Mouse (Mus musculus): ENCODE results near the gene Sema5a. TPM values are rescaled to one million over a fixed set of nuclear protein-coding genes. Genes with fewer than 3 reads are reported as not detected.

Sema5a gene
- polyA plus RNA-seq, 1 experiment from 2014 or later = 11.1 TPM

DNA sequence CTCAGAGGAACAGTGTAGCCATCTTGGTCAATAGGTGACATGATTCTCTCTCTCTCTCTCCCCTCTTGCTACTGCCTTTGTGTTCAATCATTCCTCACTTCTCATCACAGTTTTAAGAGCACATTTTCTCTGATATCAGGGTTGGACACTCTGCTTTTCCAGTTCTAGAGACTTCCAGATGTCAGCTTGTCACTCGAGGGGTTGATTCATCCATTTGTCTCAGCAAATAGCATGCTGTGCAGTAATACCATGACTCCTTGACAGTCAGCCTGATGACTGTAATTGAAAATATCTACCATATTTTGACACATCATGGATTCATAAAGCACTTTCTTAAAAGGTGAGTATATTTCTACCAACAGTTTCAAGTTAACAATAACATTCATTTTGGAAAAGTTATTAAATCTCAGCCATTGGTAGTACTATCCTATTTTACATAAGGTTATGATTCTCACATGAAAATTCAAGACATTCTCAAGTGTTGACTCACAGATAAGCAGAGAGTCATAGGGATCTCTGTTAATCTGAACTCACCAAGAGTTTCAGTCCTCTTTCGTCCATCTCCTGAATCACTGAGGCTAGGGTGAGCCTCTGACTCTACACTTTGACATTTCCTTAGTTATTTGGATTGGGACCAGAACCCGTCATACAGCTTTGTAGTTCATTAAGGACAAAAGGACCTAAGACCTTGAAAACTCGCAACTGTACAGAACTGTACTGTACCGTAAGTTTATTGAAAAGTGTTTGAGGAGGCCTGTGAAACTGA lies 78.0 kb downstream of the Sema5a start:
- H3K9me3 ChIP-seq = no peaks in the 10 kb centered on the region
- H3K27ac ChIP-seq (replicated peaks) = no peak overlapping the region
- H3K4me3 ChIP-seq = no peak overlapping the region
- no peak overlapping the region for H3K4me2 ChIP-seq
- H3K27me3 ChIP-seq = no peaks in the 10 kb centered on the region
- no peak overlapping the region for H3K9ac ChIP-seq
- no peaks in the 10 kb centered on the region for H3K36me3 ChIP-seq
- no peaks in the 10 kb centered on the region for H3K4me1 ChIP-seq (replicated peaks)
- no peak for ATAC-seq (ENCODE audit: low FRiP score, low read depth)
- 90% methylated on average over 5 of the region's 5 CpGs for WGBS

DNA sequence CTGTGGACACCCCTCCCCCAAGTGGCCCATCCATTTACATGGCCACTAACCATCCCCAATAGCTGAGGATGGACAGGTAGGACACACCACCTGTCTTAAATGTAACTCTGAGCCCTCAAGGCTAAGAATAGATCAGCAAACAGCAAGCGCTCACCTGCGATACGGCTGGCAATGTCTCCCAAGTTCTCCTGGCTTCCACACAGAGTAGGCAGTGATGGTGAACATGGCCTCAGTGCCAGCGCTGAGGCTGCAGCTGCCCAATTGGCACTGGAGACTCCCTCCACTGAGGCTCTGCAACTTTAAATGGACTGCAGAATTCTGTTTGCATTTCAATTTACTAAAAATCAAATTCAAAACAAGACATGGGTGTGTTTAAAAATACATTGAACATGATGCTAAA lies 78.6 kb downstream of the Sema5a start:
- H3K27ac ChIP-seq (replicated peaks) = no peak overlapping the region
- H3K4me2 ChIP-seq = no peak overlapping the region
- no peaks in the 10 kb centered on the region for H3K27me3 ChIP-seq
- WGBS = 96% methylated on average over 4 of the region's 4 CpGs
- no peak overlapping the region for H3K9ac ChIP-seq
- no peak; the same call in 1 of the 2 replicates for ATAC-seq (ENCODE audit: low FRiP score, low read depth)
- no peak overlapping the region for H3K4me3 ChIP-seq
- H3K9me3 ChIP-seq = no peaks in the 10 kb centered on the region
- no peaks in the 10 kb centered on the region for H3K4me1 ChIP-seq (replicated peaks)
- no peaks in the 10 kb centered on the region for H3K36me3 ChIP-seq

DNA sequence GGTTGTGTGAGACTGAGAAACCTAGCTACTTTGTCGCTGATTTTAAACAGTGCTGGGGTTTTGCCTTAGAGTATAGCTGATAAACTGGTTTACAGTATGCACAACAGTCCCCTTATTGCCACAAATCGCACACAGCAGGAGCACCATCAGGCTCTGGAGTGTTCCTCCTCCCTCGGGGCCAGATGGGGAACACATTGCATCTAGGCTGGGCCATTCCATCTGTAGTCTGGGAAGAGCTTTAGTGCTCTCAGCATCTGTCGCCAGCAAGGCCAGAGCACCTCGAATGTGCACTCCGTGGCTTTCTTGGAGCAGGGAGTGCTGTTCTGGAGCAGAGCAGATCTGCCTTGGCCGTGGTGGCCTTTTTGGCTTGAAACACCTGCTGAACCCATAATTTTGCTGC lies 79.5 kb downstream of the Sema5a start:
- no peak for ATAC-seq (ENCODE audit: low FRiP score, low read depth)
- Histone ChIP-seq H3K4me2 (no peak overlapping the region), H3K36me3 (no peaks in the 10 kb centered on the region), H3K9ac (no peak overlapping the region), H3K27ac (replicated peaks) (no peak overlapping the region), H3K27me3 (no peaks in the 10 kb centered on the region), H3K9me3 (no peaks in the 10 kb centered on the region), H3K4me3 (no peak overlapping the region), H3K4me1 (replicated peaks) (no peaks in the 10 kb centered on the region)
- 62% methylated on average over 7 of the region's 7 CpGs for WGBS

DNA sequence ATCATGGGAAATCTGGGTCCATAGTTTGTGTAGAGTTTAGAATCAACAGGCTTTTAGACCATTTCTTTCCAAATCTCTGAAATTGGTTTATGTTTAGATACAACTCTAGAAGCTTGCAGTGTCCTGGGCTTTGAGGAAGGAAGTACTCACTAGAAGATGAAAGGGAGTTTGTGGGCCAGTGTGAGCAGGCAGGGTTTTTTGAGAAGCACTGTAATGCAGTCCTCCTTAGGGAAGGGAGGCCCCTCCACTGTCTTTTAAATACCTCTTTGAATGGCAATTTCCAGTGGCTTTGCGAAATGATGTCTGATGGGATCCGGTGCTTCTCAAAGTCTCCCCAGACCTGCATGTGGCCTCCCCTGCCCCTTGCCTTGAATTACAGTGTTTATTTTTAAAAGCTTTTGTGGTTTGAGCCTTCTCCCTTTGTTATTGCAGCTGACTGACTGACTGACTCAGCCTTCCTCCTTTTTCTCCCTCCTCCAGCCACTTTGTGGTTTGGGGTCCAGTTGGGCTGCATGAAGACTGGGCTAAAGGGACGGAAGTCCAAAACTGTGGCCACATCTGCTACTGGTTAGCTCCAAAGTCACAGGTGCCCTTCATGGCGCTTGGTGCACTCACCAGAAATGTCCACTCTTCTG lies 83.9 kb downstream of the Sema5a start:
- WGBS = 64% methylated on average over 4 of the region's 4 CpGs
- Histone ChIP-seq H3K4me3 (no peak overlapping the region), H3K4me1 (replicated peaks) (peaks cover 14% of the 10 kb centered on the region; the same call in 1 of the 2 replicates), H3K9ac (no peak overlapping the region), H3K9me3 (no peaks in the 10 kb centered on the region), H3K36me3 (no peaks in the 10 kb centered on the region), H3K4me2 (no peak overlapping the region), H3K27me3 (no peaks in the 10 kb centered on the region), H3K27ac (replicated peaks) (no peak overlapping the region; the same call in 1 of the 2 replicates)
- no peak for ATAC-seq (ENCODE audit: low FRiP score, low read depth)

DNA sequence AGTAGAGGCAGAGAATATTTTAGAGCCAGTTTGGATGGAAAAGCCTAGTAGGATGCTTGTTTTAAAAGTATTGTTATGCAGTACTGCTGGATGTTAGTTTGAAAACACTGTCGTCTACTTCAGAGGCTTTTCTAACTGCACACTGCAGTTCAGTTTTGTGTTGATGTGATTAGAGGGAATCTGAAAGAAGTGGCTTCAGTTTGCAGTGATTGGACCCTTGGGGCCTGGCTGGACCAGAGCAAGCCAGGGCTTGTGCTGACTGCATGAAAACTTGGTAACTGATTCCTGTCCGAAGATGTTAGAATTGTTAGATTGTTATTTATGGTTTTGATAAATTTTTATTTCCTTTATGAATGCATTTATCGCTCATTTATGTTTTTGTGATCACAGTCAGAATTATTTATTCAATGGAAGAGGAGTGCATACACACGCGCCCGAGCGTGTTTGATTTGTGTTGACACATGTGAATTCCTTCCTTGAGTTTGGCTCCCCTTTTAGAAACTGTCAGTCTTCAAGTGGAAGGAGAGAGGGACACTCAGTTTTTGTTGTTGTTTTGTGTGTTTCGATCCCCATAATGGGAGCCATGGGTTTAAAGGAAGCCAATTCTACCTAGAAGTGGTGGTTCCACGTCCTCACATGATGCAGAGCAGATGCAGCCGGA lies 85.2 kb downstream of the Sema5a start:
- H3K4me3 ChIP-seq = no peak overlapping the region
- H3K27ac ChIP-seq (replicated peaks) = no peak overlapping the region
- no peaks in the 10 kb centered on the region for H3K27me3 ChIP-seq
- no peaks in the 10 kb centered on the region for H3K36me3 ChIP-seq
- peaks cover 14% of the 10 kb centered on the region; the same call in 1 of the 2 replicates for H3K4me1 ChIP-seq (replicated peaks)
- WGBS = 77% methylated on average over 10 of the region's 10 CpGs
- no peaks in the 10 kb centered on the region for H3K9me3 ChIP-seq
- no peak overlapping the region for H3K4me2 ChIP-seq
- ATAC-seq (ENCODE audit: low FRiP score, low read depth) = no peak
- H3K9ac ChIP-seq = no peak overlapping the region

DNA sequence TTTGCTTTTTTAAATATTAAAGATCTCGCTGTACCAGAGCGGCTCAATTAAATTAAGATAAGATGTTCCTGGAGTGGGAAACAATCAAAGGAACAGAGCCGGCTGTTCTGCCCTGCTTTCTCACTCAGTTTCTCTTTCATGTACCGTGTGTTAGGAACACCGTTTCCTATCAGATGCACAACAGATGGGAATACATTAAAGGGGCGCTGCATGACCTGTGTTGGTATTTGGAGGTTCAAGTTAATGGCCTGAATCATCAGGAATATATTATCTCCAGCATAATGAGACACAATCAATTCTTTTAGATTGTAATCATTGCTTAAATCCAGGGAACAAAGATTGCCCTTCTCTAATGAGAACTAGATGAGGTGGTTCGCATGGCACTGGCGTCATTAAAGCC lies 85.8 kb downstream of the Sema5a start:
- no peak for ATAC-seq (ENCODE audit: low FRiP score, low read depth)
- no peaks in the 10 kb centered on the region for H3K27me3 ChIP-seq
- H3K4me1 ChIP-seq (replicated peaks) = peaks cover 14% of the 10 kb centered on the region; the same call in 1 of the 2 replicates
- no peak overlapping the region for H3K4me3 ChIP-seq
- H3K9me3 ChIP-seq = no peaks in the 10 kb centered on the region
- H3K4me2 ChIP-seq = no peak overlapping the region
- no peak overlapping the region for H3K9ac ChIP-seq
- no peak overlapping the region for H3K27ac ChIP-seq (replicated peaks)
- no peaks in the 10 kb centered on the region for H3K36me3 ChIP-seq
- 51% methylated on average over 8 of the region's 8 CpGs for WGBS

DNA sequence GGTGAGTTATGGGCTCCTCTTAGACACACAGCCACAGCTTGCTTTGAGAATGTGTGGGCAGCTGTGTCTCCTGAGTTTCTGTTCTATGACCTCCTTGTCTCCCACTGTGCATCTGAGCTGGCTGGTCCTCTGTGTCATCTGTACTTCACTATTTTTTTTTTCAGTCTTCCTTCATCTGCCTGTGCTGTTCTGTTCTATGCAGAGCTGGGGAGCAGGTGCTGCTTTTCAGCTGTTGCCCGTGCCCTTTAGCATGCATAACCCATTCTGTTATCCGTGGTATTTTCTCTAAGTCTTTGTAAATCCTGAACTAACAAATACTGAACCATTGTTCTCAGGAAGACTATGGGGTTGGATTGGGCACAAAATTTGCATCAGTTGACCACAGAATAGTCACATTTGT lies 86.4 kb downstream of the Sema5a start:
- Histone ChIP-seq H3K9ac (no peak overlapping the region), H3K4me3 (no peak overlapping the region), H3K9me3 (no peaks in the 10 kb centered on the region), H3K4me1 (replicated peaks) (peaks cover 14% of the 10 kb centered on the region; the same call in 1 of the 2 replicates), H3K27me3 (no peaks in the 10 kb centered on the region), H3K4me2 (no peak overlapping the region), H3K27ac (replicated peaks) (no peak overlapping the region), H3K36me3 (no peaks in the 10 kb centered on the region)
- no peak for ATAC-seq (ENCODE audit: low FRiP score, low read depth)
- 37% methylated on average over 2 of the region's 2 CpGs for WGBS

DNA sequence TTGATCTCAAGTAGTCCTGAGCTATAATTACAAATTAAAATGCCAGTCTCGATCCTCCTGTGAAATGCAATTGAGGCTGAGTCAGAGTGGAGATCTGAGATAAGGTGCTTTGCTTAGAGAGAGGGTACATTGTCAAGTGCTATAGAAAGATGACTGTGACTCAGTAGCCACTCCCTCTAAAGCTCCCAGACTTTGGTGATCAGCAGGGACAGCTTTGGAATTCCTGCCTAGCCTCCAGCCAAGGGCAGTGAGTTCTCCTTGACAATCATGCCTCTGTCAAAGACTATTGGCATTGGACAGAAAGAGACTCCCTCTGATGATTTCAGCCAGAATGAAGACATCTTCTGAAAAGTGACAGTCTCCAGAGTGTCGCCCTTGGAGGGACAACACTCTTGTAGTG lies 88.8 kb downstream of the Sema5a start:
- no peak overlapping the region for H3K4me3 ChIP-seq
- no peaks in the 10 kb centered on the region for H3K9me3 ChIP-seq
- no peak overlapping the region for H3K9ac ChIP-seq
- H3K4me1 ChIP-seq (replicated peaks) = peaks cover 14% of the 10 kb centered on the region; the same call in 1 of the 2 replicates
- H3K36me3 ChIP-seq = no peaks in the 10 kb centered on the region
- H3K27ac ChIP-seq (replicated peaks) = no peak overlapping the region
- no peak overlapping the region for H3K4me2 ChIP-seq
- H3K27me3 ChIP-seq = no peaks in the 10 kb centered on the region
- WGBS = 89% methylated on average over 2 of the region's 2 CpGs
- ATAC-seq (ENCODE audit: low FRiP score, low read depth) = no peak

DNA sequence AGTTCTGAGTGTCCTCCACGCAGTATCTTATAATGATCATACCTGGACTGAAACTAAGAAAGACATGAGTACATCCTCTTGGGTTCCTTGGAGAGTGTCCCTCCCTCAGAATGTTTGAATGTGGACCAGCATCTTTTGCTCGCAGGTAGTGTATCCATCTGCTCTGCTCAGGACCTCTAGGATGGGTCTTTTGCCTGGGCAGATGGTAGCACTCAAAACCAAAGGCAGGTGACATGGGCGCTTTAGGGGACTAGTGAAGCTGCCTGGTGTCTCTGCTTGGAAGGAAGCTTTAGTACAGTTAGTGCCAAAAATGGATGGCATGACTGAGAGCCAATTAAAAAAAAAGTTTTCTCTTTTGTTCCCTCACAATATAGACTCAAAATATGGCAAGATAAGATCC lies 93.2 kb downstream of the Sema5a start:
- H3K27me3 ChIP-seq = no peaks in the 10 kb centered on the region
- no peaks in the 10 kb centered on the region for H3K4me1 ChIP-seq (replicated peaks)
- H3K36me3 ChIP-seq = no peaks in the 10 kb centered on the region
- no peak overlapping the region for H3K4me3 ChIP-seq
- WGBS = 96% methylated on average over 3 of the region's 3 CpGs
- no peak overlapping the region for H3K4me2 ChIP-seq
- H3K9ac ChIP-seq = no peak overlapping the region
- no peaks in the 10 kb centered on the region for H3K9me3 ChIP-seq
- ATAC-seq (ENCODE audit: low FRiP score, low read depth) = no peak
- no peak overlapping the region for H3K27ac ChIP-seq (replicated peaks)

DNA sequence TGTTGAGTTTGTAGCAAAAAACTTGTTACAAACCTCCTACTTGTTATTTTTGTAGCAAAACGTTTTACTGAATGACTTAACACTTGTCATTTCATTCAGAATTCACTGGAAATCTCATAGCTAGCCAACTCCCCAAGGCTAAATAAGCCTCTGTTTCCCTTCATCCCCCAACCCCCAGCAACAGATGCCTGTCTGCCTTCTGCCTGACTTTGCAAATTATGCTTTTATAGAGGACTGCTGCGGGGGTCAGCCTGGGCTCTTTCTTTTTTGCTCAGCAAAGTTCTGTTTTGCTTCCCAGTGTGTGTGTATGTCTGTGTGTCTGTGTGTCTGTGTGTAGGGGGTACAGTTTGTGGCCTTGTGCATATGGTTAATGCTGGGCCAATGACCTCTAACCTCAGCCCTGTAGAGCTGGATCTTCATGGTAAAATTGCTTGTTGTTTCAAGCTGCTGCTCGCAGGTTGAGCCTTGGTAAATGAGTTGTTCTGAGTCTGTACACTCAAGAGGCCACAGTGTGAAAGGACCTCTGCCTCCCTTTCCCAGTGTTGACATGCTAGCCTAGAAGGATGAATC lies 94.2 kb downstream of the Sema5a start:
- H3K27ac ChIP-seq (replicated peaks) = no peak overlapping the region
- no peak overlapping the region for H3K4me3 ChIP-seq
- H3K4me2 ChIP-seq = no peak overlapping the region
- WGBS = 34% methylated on average over 3 of the region's 3 CpGs
- H3K36me3 ChIP-seq = no peaks in the 10 kb centered on the region
- no peaks in the 10 kb centered on the region for H3K27me3 ChIP-seq
- no peak for ATAC-seq (ENCODE audit: low FRiP score, low read depth)
- no peaks in the 10 kb centered on the region for H3K4me1 ChIP-seq (replicated peaks)
- no peaks in the 10 kb centered on the region for H3K9me3 ChIP-seq
- H3K9ac ChIP-seq = no peak overlapping the region

DNA sequence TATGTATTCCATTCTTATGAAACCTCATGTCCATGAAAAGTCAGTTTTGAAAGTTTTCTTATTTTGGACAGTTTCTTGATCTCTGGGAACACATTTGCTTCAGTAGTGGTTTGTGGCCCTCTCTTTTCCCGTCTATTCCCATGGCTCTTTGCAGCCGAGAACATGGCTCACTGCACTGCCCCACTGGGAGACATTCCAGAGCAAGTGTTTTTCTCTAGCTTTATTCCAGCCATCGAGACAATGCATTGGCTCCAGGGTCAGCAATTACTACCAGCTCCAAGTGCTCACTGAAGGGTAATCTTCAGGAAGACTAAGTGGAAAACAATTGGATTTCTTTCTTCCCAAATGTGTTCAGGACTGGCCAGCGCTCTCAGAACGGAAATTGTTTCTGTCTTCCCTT lies 94.8 kb downstream of the Sema5a start:
- Histone ChIP-seq H3K4me1 (replicated peaks) (no peaks in the 10 kb centered on the region), H3K4me3 (no peak overlapping the region), H3K36me3 (no peaks in the 10 kb centered on the region), H3K9me3 (no peaks in the 10 kb centered on the region), H3K9ac (no peak overlapping the region), H3K4me2 (no peak overlapping the region), H3K27ac (replicated peaks) (no peak overlapping the region), H3K27me3 (no peaks in the 10 kb centered on the region)
- 41% methylated on average over 5 of the region's 5 CpGs for WGBS
- no peak for ATAC-seq (ENCODE audit: low FRiP score, low read depth)

DNA sequence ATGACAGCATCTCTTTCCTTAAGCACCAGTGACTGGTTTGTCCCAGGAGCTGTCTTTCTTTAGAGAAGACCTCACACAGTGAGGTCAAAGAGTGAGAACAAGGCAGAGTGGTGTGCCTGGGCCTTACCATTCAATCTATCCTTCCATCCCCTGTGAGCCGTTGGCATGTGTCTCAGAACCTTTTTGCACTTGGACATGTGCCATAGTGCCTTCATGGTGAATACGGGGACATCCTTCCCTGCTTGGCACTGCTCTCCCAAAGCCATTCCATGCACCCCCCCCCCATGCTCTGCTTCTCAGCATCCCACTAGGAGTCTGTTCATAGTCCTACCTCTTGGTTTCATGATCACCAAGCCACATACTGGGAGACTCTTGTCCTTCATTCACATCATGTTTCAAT lies 96.8 kb downstream of the Sema5a start:
- no peak for ATAC-seq (ENCODE audit: low FRiP score, low read depth)
- Histone ChIP-seq H3K4me2 (no peak overlapping the region), H3K4me1 (replicated peaks) (no peaks in the 10 kb centered on the region), H3K9ac (no peak overlapping the region), H3K27ac (replicated peaks) (no peak overlapping the region), H3K4me3 (no peak overlapping the region), H3K27me3 (no peaks in the 10 kb centered on the region), H3K36me3 (no peaks in the 10 kb centered on the region), H3K9me3 (no peaks in the 10 kb centered on the region)
- 49% methylated on average over 2 of the region's 2 CpGs for WGBS
